Mouse (Mus musculus) heart, postnatal 0 days (tissue): Measurements from ENCODE around the gene Tead2. TPM values are rescaled to one million over a fixed set of nuclear protein-coding genes. Genes with fewer than 3 reads are reported as not detected.

Source experiments
- ATAC-seq: fragments of 200-750 bp; cut with Nextera tagmentation; 2 replicates; pipeline ENCODE4 v1.8.0; 2017; ENCODE audit warnings: low read depth, moderate number of reproducible peaks, moderate library complexity; ENCODE audit not compliant: insufficient read depth
- DNase-seq: peaks from one replicate; pipeline ENCODE4 v3.0.0-alpha.2; 2016; ENCODE audit warnings: low spot score
- H3K27ac ChIP-seq: fragments of 300-500 bp; sonication (generic); 2 replicates; pipeline ENCODE4 v1.5.1; 2014; ENCODE audit warnings: low read depth, mild to moderate bottlenecking
- H3K27me3 ChIP-seq: fragments of 300-500 bp; sonication (generic); 2 replicates; pipeline ENCODE4 v1.6.1; 2014; ENCODE audit warnings: low read length, mixed read lengths; ENCODE audit not compliant: control insufficient read depth, insufficient read depth
- H3K36me3 ChIP-seq: fragments of 300-500 bp; sonication (generic); replicated peaks from 2 replicates; pipeline ENCODE4 v1.6.1; 2014; ENCODE audit warnings: low read length, mixed read lengths; ENCODE audit not compliant: control insufficient read depth, insufficient read depth
- H3K4me1 ChIP-seq: fragments of 300-500 bp; sonication (generic); 2 replicates; pipeline ENCODE4 v1.6.1; 2014; ENCODE audit warnings: antibody characterized with exemption; ENCODE audit not compliant: control insufficient read depth, insufficient read depth
- H3K4me2 ChIP-seq: fragments of 300-500 bp; sonication (generic); 2 replicates; pipeline ENCODE4 v1.6.1; 2014; ENCODE audit warnings: low read depth, mild to moderate bottlenecking, low read length, moderate library complexity
- H3K4me3 ChIP-seq: fragments of 300-500 bp; sonication (generic); 2 replicates; pipeline ENCODE4 v1.5.1; 2014; ENCODE audit warnings: low read depth, low read length
- H3K9ac ChIP-seq: fragments of 300-500 bp; sonication (generic); replicated peaks from 2 replicates; pipeline ENCODE4 v1.6.1; 2014; ENCODE audit warnings: low read depth, low read length, mixed read lengths
- H3K9me3 ChIP-seq: fragments of 300-500 bp; sonication (generic); replicated peaks from 2 replicates; pipeline ENCODE4 v1.6.1; 2016; ENCODE audit warnings: low read length; ENCODE audit not compliant: control insufficient read depth
- CTCF ChIP-seq: IDR thresholded peaks from 2 replicates; pipeline ENCODE4 v1.5.1; 2016; ENCODE audit warnings: antibody characterized with exemption, control low read depth, low read depth
- EP300 ChIP-seq: IDR thresholded peaks from 2 replicates; pipeline ENCODE4 v1.6.1; 2016; ENCODE audit warnings: antibody characterized with exemption, low read depth
- WGBS: fragments of 180-500 bp; shearing (Covaris S2); extraction: QIAGEN DNeasy Blood & Tissue Kit; methylation state at CpG from one replicate; pipeline ENCODE4 v1.1.7; 2014; 5-methylcytosine and 5-hydroxymethylcytosine counted together
- polyA plus RNA-seq: library from polyadenylated mRNA; unstranded; fragments of >200 nt; fragmentation: Nextera tagmentation; extraction: Ambion mirVana; gene quantifications from 2 replicates; pipeline ENCODE4 v1.2.1, GENCODE M21; 2015
- total RNA-seq: library from RNA; depleted of rRNA; stranded (reverse); fragments of >200 nt; gene quantifications from 2 replicates; pipeline ENCODE4 v1.2.3, GENCODE M21; 2014; ENCODE audit warnings: low replicate concordance

Gene Tead2
- total and polyA plus RNA-seq, 2 experiments from 2014 or later, result 41.1 to 50.6 TPM

DNA sequence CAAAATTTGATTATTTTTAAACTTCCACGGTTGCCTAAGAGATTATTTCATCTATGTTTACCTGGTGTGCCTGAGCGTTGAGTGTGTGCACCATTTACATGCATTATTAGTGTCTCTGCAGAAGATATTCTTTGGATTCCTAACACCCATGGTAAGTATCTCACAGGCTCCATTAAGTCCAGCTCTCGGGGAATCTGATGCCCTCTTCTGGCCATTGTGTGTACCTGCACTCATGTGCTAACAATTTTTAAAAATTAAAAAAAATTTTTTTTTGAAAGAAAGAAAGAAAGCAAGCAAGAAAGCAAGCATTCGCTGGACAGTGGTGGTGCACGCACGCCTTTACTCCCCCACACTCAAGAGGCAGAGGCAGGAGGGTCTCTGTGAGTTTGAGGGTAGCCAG is 7.3 kb upstream of the Tead2 start:
- 78% methylated on average over 6 of the region's 6 CpGs for WGBS
- Histone ChIP-seq H3K9ac (no peak overlapping the region), H3K4me2 (no peak overlapping the region)

DNA sequence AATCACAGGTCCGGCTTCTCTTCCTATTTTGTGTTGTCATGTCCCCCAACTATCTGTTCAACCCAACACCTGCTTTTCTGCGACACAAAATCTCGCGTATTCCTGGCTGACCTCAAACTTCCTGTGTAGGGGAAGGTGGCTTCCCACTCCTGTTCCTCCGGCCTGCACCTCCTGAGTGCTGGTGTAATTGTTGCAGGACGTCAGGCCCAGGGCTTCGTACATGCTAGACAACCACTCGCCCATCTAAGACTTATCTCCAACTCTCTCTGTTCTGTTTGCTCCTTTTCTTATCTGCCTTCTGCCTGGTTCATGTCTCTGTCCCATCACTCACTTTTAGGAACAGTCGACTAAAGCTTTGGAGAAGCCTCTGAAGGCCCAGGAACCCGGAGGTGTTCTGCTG is 4.5 kb upstream of the Tead2 start:
- no peaks in the 10 kb centered on the region for H3K9me3 ChIP-seq
- no peak for ATAC-seq
- no peak overlapping the region for H3K4me3 ChIP-seq
- H3K4me2 ChIP-seq, result no peak overlapping the region
- WGBS, result 42% methylated on average over 10 of the region's 10 CpGs
- no peak for TF ChIP-seq EP300
- no peak for TF ChIP-seq CTCF
- no peaks in the 10 kb centered on the region for H3K4me1 ChIP-seq
- no peak for DNase-seq
- no peak overlapping the region for H3K27ac ChIP-seq
- H3K36me3 ChIP-seq, result no peaks in the 10 kb centered on the region
- peaks cover 24% of the 10 kb centered on the region for H3K27me3 ChIP-seq
- no peak overlapping the region for H3K9ac ChIP-seq

More for the DNA sequence above, 7.3 kb upstream of the Tead2 start:
- Histone ChIP-seq H3K9me3 (no peaks in the 10 kb centered on the region), H3K27ac (no peak overlapping the region), H3K27me3 (peaks cover 24% of the 10 kb centered on the region), H3K4me1 (peaks cover 5% of the 10 kb centered on the region; the same call in 1 of the 2 replicates), H3K36me3 (no peaks in the 10 kb centered on the region), H3K4me3 (no peak overlapping the region)
- ATAC-seq, result no peak
- no peak for DNase-seq
- TF ChIP-seq CTCF, result no peak

DNA sequence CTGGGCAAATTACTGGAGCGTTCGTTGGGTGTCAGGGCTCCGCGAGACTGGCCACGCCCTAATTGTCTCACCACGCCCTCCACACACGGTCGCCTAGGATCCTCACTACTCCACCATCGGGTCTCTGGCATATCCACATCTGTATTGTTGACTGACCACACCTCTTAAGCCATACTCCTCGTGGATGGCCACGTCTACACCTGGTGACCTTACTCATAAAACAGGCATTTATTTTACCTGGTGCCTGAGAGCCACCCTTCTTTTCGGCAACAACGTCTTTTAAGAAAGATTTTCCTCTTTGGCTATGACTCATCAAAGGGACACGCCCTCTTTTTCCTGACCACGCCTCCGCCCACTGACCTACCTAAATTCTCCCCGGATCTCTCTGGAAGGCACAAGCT is 3.7 kb upstream of the Tead2 start, which contains the start of gene Dkkl1:
TSS of gene Dkkl1 (minus strand) at position 297 of the 401 bp plus-strand sequence.
- ATAC-seq, result no peak
- 5% methylated on average over 17 of the region's 17 CpGs for WGBS
- Histone ChIP-seq H3K9ac (no peak within 1 kb of the TSS), H3K9me3 (no peaks in the 10 kb centered on the region), H3K4me2 (peak within 1 kb of the TSS; percentile 26; the same call in 1 of the 2 replicates), H3K27me3 (peaks cover 24% of the 10 kb centered on the region), H3K4me1 (no peaks in the 10 kb centered on the region), H3K27ac (no peak within 1 kb of the TSS), H3K36me3 (no peaks in the 10 kb centered on the region), H3K4me3 (no peak within 1 kb of the TSS)
- no peak for TF ChIP-seq EP300
- TF ChIP-seq CTCF, result no peak
- DNase-seq, result no peak

DNA sequence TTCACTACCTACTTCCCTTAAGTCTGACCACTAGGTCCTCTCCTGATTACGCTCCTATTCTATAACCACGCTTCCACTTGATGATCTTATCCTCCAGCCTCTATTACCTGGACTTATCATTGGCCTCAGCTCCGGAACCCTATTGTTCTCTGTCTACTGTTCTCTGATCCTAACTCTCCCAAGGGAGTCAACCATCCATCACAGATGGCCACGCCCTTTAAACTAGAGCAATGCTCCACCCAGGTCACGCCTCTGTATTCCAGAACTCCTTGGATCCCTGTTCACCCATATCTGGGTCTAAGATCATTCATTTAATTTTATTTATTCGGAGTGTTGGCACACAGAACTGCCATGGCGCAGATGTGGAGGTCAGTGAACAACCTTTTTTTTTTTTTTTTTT is 3.2 kb upstream of the Tead2 start:
- TF ChIP-seq EP300, result no peak
- no peak for TF ChIP-seq CTCF
- ATAC-seq (no peak), DNase-seq (no peak)
- Histone ChIP-seq H3K4me3 (no peak overlapping the region), H3K27me3 (peaks cover 24% of the 10 kb centered on the region), H3K4me1 (no peaks in the 10 kb centered on the region), H3K9ac (no peak overlapping the region), H3K9me3 (no peaks in the 10 kb centered on the region), H3K4me2 (no peak overlapping the region), H3K36me3 (no peaks in the 10 kb centered on the region), H3K27ac (no peak overlapping the region)
- 73% methylated on average over 7 of the region's 7 CpGs for WGBS

DNA sequence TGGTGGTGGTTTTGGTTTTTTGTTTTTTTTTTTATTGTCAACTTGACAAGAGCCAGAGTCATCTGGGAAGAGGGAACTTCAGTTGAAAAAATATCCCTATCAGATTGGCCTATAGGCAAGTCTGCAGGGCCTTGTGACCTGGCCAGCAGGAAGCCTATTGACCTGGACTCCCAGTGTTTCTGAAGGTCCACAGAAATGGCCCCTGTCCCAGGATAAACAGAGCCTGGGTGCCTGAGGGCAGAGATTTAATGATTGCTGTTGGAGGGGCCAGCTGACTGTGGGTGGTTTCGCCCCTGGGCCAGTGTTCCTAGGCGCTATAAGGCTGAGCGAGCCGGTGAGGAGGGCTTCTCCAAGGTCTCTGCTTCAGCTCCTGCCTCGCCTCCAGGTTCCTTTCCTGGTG is 1.8 kb upstream of the Tead2 start:
- 80% methylated on average over 5 of the region's 5 CpGs for WGBS
- DNase-seq (no peak), ATAC-seq (no peak)
- Histone ChIP-seq H3K4me2 (no peak overlapping the region), H3K36me3 (peaks cover 9% of the 10 kb centered on the region), H3K27ac (no peak overlapping the region), H3K9me3 (no peaks in the 10 kb centered on the region), H3K4me1 (no peaks in the 10 kb centered on the region), H3K4me3 (no peak overlapping the region), H3K9ac (no peak overlapping the region), H3K27me3 (peaks cover 24% of the 10 kb centered on the region)
- TF ChIP-seq EP300 (no peak), CTCF (no peak)

DNA sequence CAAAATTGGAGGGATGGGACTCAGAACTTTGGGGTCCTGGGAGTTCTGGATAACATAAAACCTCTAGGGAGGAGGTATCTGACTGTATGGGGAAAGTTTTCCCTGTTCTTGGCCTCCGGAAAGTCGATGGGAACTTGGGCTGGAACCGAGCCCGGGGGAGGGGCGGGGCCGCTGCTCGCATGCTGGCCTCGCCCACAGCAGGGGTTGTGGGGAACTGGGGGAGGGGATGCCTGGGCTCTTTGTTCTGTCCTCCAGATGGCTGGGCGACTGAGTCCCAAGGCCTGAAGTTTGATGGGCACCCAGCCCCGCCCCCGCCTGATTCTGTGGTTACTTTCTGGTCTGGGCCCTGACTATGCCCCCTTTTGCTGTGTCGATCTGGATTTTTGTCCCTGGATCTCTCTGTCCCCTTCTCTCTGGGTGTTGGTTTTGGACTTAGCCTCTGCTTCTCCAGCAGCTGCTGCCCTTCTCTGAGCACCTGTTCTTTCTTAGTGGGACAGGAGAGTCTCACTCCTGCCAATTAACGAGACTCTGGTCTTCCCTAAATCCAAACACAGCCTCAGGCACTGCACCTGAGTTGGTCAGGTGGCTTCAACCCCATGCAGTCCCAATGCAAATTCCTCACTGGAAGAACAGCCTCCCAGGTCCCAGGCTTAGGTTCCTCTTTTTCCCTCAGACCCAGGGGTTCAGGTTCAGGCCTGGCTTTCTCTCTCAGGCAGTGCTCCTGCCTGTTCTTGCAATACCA is 1.1 kb downstream of the Tead2 start:
- TF ChIP-seq EP300 (no peak), CTCF (no peak)
- Histone ChIP-seq H3K27ac (peak overlapping the region; percentile 79), H3K4me3 (peak overlapping the region; percentile 69), H3K9me3 (no peaks in the 10 kb centered on the region), H3K9ac (peak overlapping the region; percentile 83), H3K4me1 (no peaks in the 10 kb centered on the region), H3K4me2 (peak overlapping the region; percentile 88), H3K36me3 (peaks cover 25% of the 10 kb centered on the region), H3K27me3 (peaks cover 8% of the 10 kb centered on the region; the same call in 1 of the 2 replicates)
- WGBS, result under 1% methylated on average over 13 of the region's 13 CpGs
- ATAC-seq, result peak; percentile 76
- DNase-seq, result peak; percentile 74
